Mouse (Mus musculus): Measurements from ENCODE around the gene Renbp.
A peak's percentile ranks its signal among the peaks of the same experiment; 100 is the strongest.

Renbp gene

DNA sequence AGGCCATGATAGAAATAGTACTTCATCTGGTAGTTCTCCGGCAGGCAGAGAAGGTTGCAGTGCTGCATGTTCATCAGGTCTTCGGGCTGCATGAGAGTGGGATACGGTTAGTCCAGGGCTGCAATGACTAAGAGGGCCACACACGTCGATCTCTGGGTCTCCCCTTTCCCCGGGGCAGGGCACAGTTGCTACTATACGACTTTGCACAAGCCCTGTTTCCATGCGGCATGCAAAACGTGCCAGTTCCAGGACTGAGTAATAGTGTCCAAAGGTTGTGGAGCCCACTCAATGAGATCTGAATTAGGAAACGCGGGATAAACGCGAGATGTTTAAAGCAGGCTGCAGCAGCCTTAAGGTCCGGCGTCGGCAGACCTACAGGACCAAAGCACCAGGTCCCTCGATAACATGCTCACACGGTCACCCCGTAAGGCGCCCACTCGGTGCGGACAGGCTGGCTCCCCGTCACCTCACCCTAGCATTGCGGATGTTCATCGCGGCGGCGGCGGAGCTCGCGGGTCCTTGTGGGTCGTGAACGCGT is 9.3 kb downstream of the Renbp start:
- DNase-seq (ENCODE audit: low read depth, low spot score) = no peak

DNA sequence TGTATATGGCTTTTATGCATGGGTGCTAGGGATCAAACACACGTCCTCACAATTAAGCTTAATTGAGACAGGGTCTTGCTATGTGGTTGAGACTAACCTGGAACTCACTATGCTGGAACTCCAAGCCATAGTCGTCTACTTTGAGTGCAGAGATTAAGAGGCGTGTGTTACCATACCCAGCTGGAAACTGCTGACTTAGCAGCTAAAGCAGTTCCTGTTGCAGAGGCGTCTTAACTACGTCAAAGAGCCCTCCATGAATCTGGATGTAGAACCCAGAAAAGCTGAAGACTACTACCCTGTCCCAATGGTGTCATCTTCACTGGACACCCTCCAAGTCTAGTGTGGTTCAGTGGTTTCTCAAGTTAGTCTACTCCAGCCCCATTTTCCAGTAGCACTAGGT is 12.0 kb downstream of the Renbp start:
- no peak for DNase-seq (ENCODE audit: low read depth, low spot score)

DNA sequence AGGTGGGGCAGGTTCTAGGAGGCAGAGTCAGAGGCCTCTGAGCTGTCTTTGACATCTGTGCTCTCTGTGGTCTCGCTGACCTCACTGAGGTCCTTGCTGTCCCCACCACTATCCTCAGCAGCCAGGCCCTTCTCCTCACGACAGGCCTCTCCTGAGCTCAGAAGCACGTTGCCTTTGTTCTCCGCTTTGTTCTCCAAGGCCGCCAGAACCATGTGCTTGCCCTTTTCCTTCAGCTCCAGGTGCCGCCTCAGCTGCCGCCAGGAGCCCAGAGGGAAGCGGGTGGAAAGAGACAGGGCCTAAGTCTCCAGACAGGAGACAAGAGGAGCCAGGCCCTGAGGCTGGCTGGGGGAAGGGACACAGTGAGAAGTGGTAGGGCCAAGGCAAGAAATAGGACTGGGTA is 13.7 kb downstream of the Renbp start:
- no peak for DNase-seq (ENCODE audit: low read depth, low spot score)

DNA sequence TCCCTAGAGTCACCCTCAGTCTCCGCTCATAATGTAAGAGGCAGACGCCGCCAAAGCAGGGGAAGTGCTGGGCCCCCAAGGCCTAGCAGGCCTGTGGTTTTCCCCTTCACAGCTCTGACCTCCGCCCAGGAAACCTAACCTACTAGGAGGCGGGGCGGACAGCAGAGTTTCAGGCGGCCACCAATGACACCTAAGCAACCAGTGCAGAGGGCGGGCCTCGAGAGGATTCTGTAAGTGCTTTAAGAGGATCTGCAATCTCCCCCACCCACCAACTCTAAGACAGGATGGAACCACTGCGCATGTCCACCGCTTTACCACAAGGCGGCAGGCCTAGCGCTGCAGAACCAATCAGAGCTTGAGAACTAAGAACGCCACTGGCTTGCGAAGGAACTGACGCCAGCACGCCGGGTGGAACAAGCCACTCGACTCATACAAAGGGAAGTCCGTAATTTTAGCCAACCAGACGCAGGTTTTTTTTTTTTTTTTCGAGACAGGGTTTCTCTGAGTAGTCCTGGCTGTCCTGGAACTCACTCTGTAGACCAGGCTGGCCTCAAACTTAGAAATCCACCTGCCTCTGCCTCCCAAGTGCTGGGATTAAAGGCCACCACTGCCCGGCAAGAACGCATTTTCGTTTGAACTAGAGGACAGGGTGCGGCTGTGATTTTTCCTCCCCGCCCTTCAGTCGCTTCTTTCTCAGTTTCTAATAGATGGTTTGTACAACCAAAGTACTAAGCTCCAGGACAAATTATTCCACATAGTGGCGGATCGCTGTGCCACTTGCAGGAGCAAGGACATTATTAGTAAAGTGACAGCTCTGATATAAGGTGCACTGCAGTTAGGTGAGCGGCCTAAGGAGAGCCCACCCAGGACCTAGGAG is 15.6 kb downstream of the Renbp start:
- peak; percentile 98 for DNase-seq (ENCODE audit: low read depth, low spot score)

DNA sequence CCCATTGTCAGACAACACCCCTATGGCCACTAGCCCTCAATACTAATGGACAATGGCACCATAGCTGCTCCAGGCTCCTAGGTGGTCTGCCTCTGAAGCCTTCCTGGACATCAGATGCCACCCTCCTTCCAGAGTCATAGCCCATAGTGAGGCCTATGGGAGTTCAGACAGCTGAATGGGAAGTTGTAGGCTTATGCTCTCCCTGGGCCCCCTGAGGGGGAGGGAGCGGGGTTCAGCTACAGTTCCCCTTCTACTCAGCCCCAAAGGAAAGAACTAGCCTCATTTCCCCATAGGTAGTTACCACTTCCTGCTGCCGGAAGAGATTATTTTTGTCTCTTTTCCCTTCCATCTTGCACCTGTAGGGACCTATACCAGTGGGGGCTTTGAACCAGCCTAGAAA is 19.1 kb downstream of the Renbp start:
- no peak for DNase-seq (ENCODE audit: low read depth, low spot score)

DNA sequence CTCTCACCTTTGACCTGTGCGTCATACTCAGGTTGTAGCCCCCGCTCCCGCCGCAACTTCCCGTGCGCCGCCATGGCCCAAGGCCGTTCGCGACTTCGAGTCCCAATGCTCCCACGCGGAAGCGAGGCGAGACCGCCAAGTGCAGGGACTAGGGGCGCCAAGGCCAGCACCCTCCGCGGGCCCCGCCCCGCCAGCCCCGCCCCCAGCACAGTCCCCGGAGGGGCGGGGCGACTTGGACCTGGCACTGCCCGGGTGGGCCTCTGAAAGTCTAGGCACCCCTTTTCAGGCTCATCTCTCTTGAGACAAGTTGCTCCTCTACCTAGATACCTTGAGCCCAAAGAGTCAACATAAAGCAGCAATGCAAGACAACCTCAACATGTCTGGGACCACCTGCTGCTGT is 19.5 kb downstream of the Renbp start:
- no peak for DNase-seq (ENCODE audit: low read depth, low spot score)

DNA sequence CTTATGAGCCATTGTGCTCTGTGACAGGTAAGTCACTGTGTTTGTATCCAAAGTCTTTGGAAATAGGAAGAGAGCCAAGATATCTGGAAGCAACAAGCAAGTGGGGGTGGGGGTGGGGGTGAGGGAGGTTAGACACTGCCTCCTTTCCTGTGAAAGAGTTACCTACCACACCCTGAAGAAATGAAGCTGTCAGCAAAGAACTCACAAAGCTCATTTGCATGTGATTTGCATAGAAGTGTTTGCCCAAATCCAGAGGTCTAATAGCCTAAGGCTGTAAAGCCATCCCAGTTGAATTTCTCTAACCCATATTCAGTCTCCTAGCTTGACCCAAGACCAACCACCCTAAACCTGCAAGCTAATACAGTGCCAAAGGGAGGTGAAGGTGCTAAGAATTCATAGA is 20.2 kb downstream of the Renbp start:
- no peak for DNase-seq (ENCODE audit: low read depth, low spot score)

DNA sequence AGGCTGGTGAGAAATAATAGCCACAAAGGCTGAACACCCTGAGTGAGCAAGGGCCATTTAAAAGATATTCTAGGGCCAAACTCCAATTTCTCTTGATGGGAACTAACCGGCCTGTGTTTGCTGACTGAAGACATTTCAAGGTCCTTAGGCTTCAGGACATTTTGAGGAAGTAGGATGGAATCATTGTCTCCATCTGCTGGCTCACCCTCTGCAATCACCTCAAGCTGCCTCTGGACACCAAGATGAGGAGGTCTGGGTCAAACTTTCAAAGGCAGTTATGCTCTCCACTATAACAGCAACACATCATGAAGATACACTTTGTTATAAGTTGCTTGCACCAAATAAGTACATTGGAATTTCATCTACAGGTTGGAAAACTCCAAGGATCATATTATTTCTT is 20.6 kb downstream of the Renbp start:
- DNase-seq (ENCODE audit: low read depth, low spot score) = no peak

DNA sequence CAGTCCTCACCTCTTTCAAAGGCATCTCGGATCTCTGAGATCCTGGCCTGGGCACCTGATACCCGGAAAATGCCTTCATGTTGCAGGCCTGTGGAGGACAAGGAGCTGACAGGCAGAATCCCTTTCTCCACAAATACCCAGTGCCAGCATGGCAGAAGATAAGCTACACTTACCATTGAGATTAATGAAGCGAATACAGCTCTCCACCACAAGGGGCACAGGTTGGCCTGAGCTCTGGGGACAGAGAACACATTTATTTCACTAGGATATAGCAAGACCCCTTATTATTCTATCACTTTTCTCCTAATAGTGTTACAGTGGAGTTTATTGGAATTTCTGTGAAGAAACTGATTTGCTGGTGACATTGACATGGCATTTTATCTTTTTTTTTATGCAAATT is 32.7 kb downstream of the Renbp start:
- no peak for DNase-seq (ENCODE audit: low read depth, low spot score)

DNA sequence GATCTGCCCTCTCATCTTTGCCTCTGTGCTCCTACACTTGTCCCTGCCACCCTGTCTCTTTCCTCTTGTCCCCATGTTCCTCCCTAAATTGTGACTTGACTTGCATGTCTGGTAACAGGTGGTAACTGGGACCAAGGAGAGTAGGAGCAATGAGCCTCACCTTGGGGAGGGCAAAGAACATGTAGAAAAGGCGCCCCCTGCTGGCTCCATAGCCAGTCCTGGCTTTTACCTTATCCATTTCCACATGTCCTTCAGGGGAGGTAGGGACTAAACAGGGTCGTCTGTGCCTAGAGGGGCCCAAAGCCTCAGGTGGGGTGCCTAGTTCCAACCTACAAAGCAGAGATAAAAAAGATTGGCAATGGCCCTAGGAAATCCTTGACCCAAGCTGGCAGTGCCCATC is 34.9 kb downstream of the Renbp start, which contains the start of gene L1cam:
L1cam (minus strand) TSS at position 387 of the 400 bp plus-strand sequence.
- no peak for DNase-seq (ENCODE audit: low read depth, low spot score)

DNA sequence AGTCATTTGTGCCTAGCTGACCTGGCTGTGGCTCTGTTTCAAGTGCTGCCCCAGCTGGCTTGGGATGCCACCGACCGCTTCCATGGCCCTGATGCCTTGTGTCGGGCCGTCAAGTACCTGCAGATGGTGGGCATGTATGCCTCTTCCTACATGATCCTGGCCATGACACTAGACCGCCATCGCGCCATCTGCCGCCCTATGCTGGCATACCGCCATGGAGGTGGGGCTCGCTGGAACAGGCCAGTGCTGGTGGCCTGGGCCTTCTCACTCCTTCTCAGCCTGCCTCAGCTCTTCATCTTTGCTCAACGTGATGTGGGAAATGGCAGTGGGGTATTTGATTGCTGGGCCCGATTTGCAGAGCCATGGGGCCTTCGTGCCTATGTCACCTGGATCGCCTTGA is 37.8 kb downstream of the Renbp start:
- DNase-seq (ENCODE audit: low read depth, low spot score) = no peak

DNA sequence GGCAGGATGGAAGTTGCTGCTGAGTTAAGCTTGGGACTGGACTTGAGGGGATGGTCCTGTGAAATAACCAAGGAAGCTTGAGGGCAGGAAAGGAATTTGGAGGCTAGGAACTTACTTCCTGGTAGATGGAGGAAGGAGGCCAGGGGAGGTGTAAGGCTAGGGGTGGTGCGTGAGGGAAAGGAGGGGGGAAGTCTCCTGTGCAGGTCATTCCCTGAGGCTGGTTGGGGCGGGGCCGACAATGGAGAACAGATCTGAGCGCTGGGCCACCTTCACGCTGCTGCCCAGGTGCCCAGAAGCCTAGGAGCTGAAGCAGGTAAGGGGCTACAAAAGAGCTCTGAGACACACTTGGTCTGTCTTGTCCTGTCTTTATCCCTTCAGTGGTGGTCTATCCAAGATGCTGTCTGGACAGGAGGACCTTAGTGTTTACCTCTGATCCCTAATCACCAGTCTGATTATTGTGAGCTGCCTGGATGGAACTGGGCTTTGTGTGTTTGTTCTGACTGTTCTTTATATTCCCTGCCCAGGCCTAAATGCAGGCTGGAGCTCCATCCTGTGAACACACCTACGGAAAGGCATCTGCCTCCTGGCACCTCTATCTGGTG is 39.0 kb downstream of the Renbp start, which contains the start of gene Avpr2:
Avpr2 (plus strand) TSS at position 552 of the 602 bp plus-strand sequence.
- no peak for DNase-seq (ENCODE audit: low read depth, low spot score)

DNA sequence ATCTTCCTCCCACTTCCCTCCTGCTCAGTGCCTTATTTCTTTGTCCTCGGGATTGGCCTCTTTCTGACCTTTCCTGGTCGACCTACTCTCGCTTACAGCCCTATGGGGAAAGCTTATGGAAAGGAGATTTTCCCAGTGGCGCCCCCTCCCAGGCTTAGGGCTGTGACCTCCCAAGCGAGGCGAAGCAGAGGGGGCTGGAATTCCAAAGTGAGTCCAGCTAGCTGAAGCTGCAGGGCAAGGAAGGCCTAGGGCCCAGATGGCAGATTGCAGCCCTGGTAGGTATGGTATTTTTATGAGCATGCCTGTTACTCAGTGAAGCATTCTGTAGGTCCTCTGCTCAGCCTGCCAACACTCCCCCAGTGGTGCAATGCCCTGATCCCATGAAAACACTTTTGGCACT is 49.2 kb downstream of the Renbp start:
- DNase-seq (ENCODE audit: low read depth, low spot score) = no peak

DNA sequence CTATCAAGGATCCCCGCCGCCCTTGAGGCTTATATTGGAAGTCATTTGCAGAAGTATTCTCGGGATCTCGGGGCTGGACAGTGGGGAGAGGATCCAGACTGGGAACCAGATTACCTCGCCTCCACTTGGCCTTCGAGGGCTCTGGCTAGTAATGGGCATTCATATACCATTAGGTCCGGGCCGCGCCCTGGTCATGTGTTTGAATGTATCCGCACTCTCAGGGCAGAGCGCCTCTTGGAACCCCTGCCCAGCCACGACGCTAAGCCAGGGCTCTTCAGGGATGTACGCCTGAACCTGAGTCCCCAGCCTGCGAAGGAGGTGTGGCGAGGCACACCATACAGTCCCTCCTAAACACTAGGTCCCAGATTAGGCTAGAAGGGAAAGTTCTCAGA is 49.6 kb downstream of the Renbp start:
- no peak for DNase-seq (ENCODE audit: low read depth, low spot score)

DNA sequence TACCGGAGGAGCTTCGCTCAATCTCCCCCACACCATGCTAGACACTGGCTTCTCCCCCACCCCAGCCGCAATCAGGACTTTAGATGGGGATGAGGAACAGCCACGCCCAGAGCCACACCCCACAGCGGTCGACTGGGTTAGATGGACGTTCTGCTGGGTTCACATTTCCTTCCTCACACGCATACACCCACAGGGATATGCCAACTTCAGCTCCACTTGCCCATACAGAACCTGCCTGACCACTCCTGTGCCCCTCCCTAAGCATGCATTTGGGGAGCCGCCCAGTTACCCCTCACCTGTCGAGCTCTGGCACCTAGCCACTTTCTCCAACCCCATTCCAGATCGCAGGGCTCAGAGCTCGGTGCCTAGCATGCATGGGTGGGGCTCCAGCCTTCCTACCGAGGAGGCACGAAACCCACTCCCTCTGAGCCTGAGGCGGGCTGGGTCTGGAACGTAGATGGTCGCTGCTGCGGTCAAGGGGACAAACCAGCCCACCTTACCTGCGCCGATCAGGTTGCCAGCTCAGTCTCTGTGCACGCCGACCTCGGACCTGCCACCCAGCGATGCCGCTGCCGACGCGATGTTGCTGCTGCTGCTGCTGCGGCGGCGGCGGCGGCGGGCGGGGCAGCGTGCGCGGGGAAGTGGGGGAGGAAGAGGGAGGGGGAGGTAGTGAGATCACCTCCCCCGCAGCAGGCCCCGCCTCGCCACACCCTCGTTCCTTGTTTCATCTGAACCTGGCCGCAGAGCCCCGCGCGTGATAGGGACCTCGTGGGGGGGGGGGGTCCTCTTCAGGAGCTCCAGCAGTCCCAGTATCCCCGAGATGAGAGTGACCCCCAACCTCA is 50.2 kb downstream of the Renbp start:
- DNase-seq (ENCODE audit: low read depth, low spot score) = no peak

DNA sequence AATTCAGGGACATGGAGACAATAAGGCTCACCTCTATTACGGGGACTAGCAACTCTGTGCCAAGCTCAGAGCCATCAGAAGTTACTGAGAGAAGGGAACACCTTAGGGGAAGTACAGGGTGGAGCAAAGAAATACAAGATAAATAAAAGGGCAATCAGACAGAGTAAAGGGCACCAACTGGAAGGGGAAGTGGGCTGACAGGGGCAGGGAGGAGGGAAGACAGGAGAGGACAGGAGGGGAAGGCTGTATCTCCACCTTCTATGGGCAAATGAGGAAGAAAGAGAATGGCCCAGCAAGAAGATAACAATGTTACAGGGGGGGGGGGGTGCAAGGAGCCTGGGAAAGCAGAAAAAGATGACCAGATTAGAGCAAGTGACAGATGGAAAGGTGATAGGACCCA is 53.6 kb downstream of the Renbp start:
- no peak for DNase-seq (ENCODE audit: low read depth, low spot score)

DNA sequence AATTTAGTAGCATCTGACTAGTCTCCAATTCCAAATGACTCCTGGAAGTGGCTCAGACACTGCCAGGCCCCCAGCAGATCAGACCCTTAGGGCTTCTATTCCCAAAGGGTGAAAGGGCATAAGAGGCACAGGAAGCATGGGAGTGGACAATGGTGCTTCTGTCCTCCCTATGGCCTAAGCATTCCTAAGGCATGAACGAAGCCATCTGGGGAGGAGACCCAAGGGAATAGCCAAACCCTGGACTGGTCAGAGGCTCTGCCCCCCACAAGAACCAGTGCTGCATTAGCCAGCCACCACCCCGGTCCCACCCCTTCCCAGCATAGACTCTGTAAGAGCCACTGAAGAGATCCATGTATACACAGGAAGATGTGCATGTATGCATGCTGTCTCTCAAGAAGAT is 54.8 kb downstream of the Renbp start:
- no peak for DNase-seq (ENCODE audit: low read depth, low spot score)
